Mouse (Mus musculus) right cerebral cortex, postnatal 4 days (tissue): ENCODE data around the gene Tns4.
A peak's percentile ranks its signal among the peaks of the same experiment; 100 is the strongest.

Experiments
- DNase-seq: peaks from one replicate; pipeline ENCODE4 v3.0.0-alpha.2; 2022

The Tns4 gene

GRCm38 (mm10) chr11:99117907-99118306 is 28.8 kb upstream of the Tns4 start:
- no peak for DNase-seq

GRCm38 (mm10) chr11:99115940-99116339 is 26.8 kb upstream of the Tns4 start:
- no peak for DNase-seq

- no peak for DNase-seq
These were observed 24.0 kb upstream of the Tns4 start for GRCm38 (mm10) chr11:99113111-99113510.

GRCm38 (mm10) chr11:99112700-99113099 is 23.6 kb upstream of the Tns4 start:
- DNase-seq, result no peak

GRCm38 (mm10) chr11:99111631-99112030 is 22.5 kb upstream of the Tns4 start:
- DNase-seq, result no peak

GRCm38 (mm10) chr11:99111155-99111554 is 22.0 kb upstream of the Tns4 start:
- peak; percentile 35 for DNase-seq

- DNase-seq, result no peak
These were observed 21.4 kb upstream of the Tns4 start for GRCm38 (mm10) chr11:99110370-99111110.

- no peak for DNase-seq
These were observed 19.2 kb upstream of the Tns4 start for GRCm38 (mm10) chr11:99108296-99108695.

- no peak for DNase-seq
These were observed 17.0 kb upstream of the Tns4 start for GRCm38 (mm10) chr11:99105981-99106726.

- DNase-seq, result no peak
These were observed 15.7 kb upstream of the Tns4 start for GRCm38 (mm10) chr11:99104609-99105410.

GRCm38 (mm10) chr11:99102575-99103270 is 13.6 kb upstream of the Tns4 start:
- no peak for DNase-seq

GRCm38 (mm10) chr11:99101693-99102092 is 12.6 kb upstream of the Tns4 start:
- DNase-seq, result no peak

- DNase-seq, result no peak
These were observed 11.1 kb upstream of the Tns4 start for GRCm38 (mm10) chr11:99100215-99100614.

- DNase-seq, result no peak
These were observed 10.4 kb upstream of the Tns4 start for GRCm38 (mm10) chr11:99099516-99099915.

GRCm38 (mm10) chr11:99098924-99099323 is 9.8 kb upstream of the Tns4 start:
- DNase-seq, result no peak

GRCm38 (mm10) chr11:99096996-99097774 is 8.1 kb upstream of the Tns4 start:
- DNase-seq, result no peak

- no peak for DNase-seq
These were observed 7.3 kb upstream of the Tns4 start for GRCm38 (mm10) chr11:99096417-99096816.

- no peak for DNase-seq
These were observed 6.7 kb upstream of the Tns4 start for GRCm38 (mm10) chr11:99095759-99096158.

- no peak for DNase-seq
These were observed 6.0 kb upstream of the Tns4 start for GRCm38 (mm10) chr11:99094911-99095676.

GRCm38 (mm10) chr11:99093740-99094139 is 4.6 kb upstream of the Tns4 start:
- DNase-seq, result no peak

- DNase-seq, result no peak
These were observed 2.6 kb upstream of the Tns4 start for GRCm38 (mm10) chr11:99091666-99092065.
